Mouse (Mus musculus) heart, embryonic 14.5 days (tissue): ENCODE results near the gene Ott. TPM values are rescaled to one million over a fixed set of nuclear protein-coding genes. Genes with fewer than 3 reads are reported as not detected.
"Not testable (repeated sequence)": the region's sequence is repeated elsewhere in the genome, so short reads cannot be mapped to it uniquely, and the experiment has no call there.

Experiments used
- ATAC-seq: fragments of 200-750 bp; cut with Nextera tagmentation; 2 replicates; pipeline ENCODE4 v1.8.0; 2017; ENCODE audit warnings: low read depth, moderate TSS enrichment; ENCODE audit not compliant: insufficient number of reproducible peaks, insufficient read depth, low FRiP score
- H3K27ac ChIP-seq, 2 experiments: fragments of 200-500 bp in 1 of 2; fragments of 300-500 bp in 1 of 2; sonication (generic) in 1 of 2; replicated peaks in 1 of 2; 2 replicates each; pipeline ENCODE4 v1.5.1; 2012 to 2014; ENCODE audit warnings: low read depth in 2 of 2, low read length in 2 of 2, control low read depth in 1 of 2, mild to moderate bottlenecking in 1 of 2, mixed read lengths in 1 of 2; ENCODE audit not compliant: control insufficient read depth in 1 of 2, insufficient read depth in 1 of 2
- H3K27me3 ChIP-seq: fragments of 300-500 bp; sonication (generic); 2 replicates; pipeline ENCODE4 v1.6.1; 2014; ENCODE audit warnings: mild to moderate bottlenecking, low read length, control low read depth; ENCODE audit not compliant: control insufficient read depth, insufficient read depth
- H3K36me3 ChIP-seq: fragments of 300-500 bp; sonication (generic); 2 replicates; pipeline ENCODE4 v1.6.1; 2014; ENCODE audit warnings: mild to moderate bottlenecking, control low read depth, low read length, mixed read lengths; ENCODE audit not compliant: control insufficient read depth, insufficient read depth
- H3K4me1 ChIP-seq, 2 experiments: fragments of 200-500 bp in 1 of 2; fragments of 300-500 bp in 1 of 2; sonication (generic) in 1 of 2; 2 replicates each; pipeline ENCODE4 v1.6.1; 2012 to 2014; ENCODE audit warnings: low read length in 2 of 2, control low read depth in 1 of 2, mixed read lengths in 1 of 2; ENCODE audit not compliant: control insufficient read depth in 2 of 2, insufficient read depth in 2 of 2
- H3K4me2 ChIP-seq: fragments of 300-500 bp; sonication (generic); 2 replicates; pipeline ENCODE4 v1.6.1; 2014; ENCODE audit warnings: mild to moderate bottlenecking, low read length
- H3K4me3 ChIP-seq, 2 experiments: fragments of 200-500 bp in 1 of 2; fragments of 300-500 bp in 1 of 2; sonication (generic) in 1 of 2; 2 replicates each; pipeline ENCODE4 v1.5.1; 2012 to 2014; ENCODE audit warnings: low read length in 2 of 2, mild to moderate bottlenecking in 2 of 2, control low read depth in 1 of 2, low read depth in 1 of 2, moderate library complexity in 1 of 2; ENCODE audit not compliant: control insufficient read depth in 1 of 2, insufficient read depth in 1 of 2
- H3K9ac ChIP-seq: fragments of 300-500 bp; sonication (generic); 2 replicates; pipeline ENCODE4 v1.6.1; 2014; ENCODE audit warnings: mild to moderate bottlenecking, low read length
- H3K9me3 ChIP-seq: fragments of 300-500 bp; sonication (generic); 2 replicates; pipeline ENCODE4 v1.6.1; 2016; ENCODE audit warnings: low read length, control low read depth; ENCODE audit not compliant: control insufficient read depth
- WGBS: fragments of 180-500 bp; shearing (Covaris S2); extraction: QIAGEN DNeasy Blood & Tissue Kit; methylation state at CpG from one replicate; pipeline ENCODE4 v1.1.7; 2014; 5-methylcytosine and 5-hydroxymethylcytosine counted together
- polyA plus RNA-seq: library from polyadenylated mRNA; unstranded; fragments of >200 nt; fragmentation: Nextera tagmentation; extraction: Ambion mirVana; gene quantifications from 2 replicates; pipeline ENCODE4 v1.2.1, GENCODE M21; 2014

The Ott gene
- polyA plus RNA-seq, result not detected in 2 replicates

GRCm38 (mm10) chrX:149073982-149074381 lies at the start of gene Ott:
TSS of gene Ott (plus strand) at chrX:149074282.
- not testable (repeated sequence) for ATAC-seq, H3K9ac ChIP-seq
- WGBS, result no CpG with 5 or more reads among the region's 5 CpGs

More at GRCm38 (mm10) chrX:149073982-149074381, at the start of gene Ott:
- not testable (repeated sequence) for H3K27me3 ChIP-seq, H3K36me3 ChIP-seq, H3K4me2 ChIP-seq, H3K9me3 ChIP-seq, H3K4me1 ChIP-seq, H3K27ac ChIP-seq, H3K4me3 ChIP-seq

Other genes with a start within 250 kb of the Ott start
- not detected in 2 replicates for gene Luzp4, start 216.6 kb upstream of the Ott start, polyA plus RNA-seq
- not detected in 2 replicates for gene Gm15093, start 198.1 kb downstream of the Ott start, polyA plus RNA-seq